Mouse (Mus musculus) forebrain, embryonic 15.5 days (tissue): ENCODE data around the gene Susd2. TPM values are rescaled to one million over a fixed set of nuclear protein-coding genes. Genes with fewer than 3 reads are reported as not detected.

Experiments
- polyA plus RNA-seq: library from polyadenylated mRNA; unstranded; fragments of >200 nt; fragmentation: Nextera tagmentation; extraction: Ambion mirVana; gene quantifications from 2 replicates; pipeline ENCODE4 v1.2.1, GENCODE M21; 2015

Susd2 gene
- polyA plus RNA-seq, 1 experiment from 2014 or later, result 1.0 TPM

Other genes starting within 250 kb of the Susd2 start
- gene Upb1, start 242.9 kb downstream of the Susd2 start, polyA plus RNA-seq, result 0.13 and 0.19 TPM in 2 replicates
- gene Snrpd3, start 126.5 kb downstream of the Susd2 start, polyA plus RNA-seq, result 155 and 156 TPM in 2 replicates
- 20.1 and 20.2 TPM in 2 replicates for gene Gucd1, start 126.0 kb downstream of the Susd2 start, polyA plus RNA-seq
- gene Lrrc75b, start 83.7 kb downstream of the Susd2 start, polyA plus RNA-seq, result 16.4 TPM in 2 replicates
- 0.67 and 0.79 TPM in 2 replicates for gene Ggt1, start 82.4 kb downstream of the Susd2 start, polyA plus RNA-seq
- 2.5 and 3.0 TPM in 2 replicates for gene Ggt5, start 54.7 kb downstream of the Susd2 start, polyA plus RNA-seq
- gene Cabin1, start 120.3 kb upstream of the Susd2 start, polyA plus RNA-seq, result 36.8 and 38.8 TPM in 2 replicates
- gene Ddt, start 129.4 kb upstream of the Susd2 start, polyA plus RNA-seq, result 61.1 and 62.2 TPM in 2 replicates
- not detected in 2 replicates for gene Gm20441, start 136.9 kb upstream of the Susd2 start, polyA plus RNA-seq
- gene Gstt3, start 137.4 kb upstream of the Susd2 start, polyA plus RNA-seq, result 0.42 and 0.51 TPM in 2 replicates
- gene Gstt1, start 154.6 kb upstream of the Susd2 start, polyA plus RNA-seq, result 10.7 and 11.5 TPM in 2 replicates
- gene Gstt4, start 178.5 kb upstream of the Susd2 start, polyA plus RNA-seq, result not detected in 2 replicates
- gene Gstt2, start 193.4 kb upstream of the Susd2 start, polyA plus RNA-seq, result 3.9 and 5.1 TPM in 2 replicates
- 1,708 and 1,857 TPM in 2 replicates for gene Mif, start 216.2 kb upstream of the Susd2 start, polyA plus RNA-seq
- 2.9 and 3.5 TPM in 2 replicates for gene Derl3, start 249.4 kb upstream of the Susd2 start, polyA plus RNA-seq